Mouse (Mus musculus): Measurements from ENCODE around the gene Pan2.

DNA sequence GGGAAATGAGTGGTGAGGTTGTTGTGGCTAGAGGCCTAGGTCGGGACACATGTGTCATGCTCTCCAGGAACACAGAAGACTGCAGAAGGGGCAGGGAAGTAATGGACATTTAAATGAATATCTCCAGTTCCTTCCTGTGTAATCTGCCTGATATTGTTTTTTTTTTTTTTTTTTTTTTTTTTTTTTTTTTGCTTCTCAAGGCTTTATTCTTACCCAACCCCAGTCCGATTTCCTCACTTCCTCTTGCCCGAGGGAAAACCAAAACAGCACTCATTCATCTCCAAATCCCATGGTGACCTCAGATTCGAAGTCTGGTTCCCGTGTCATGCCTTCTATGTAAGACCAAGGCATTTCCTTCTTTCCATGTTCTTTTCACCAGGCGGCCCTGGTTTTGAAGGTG is 4.9 kb upstream of the Pan2 start:
- no peak for TF ChIP-seq POLR2A (IDR thresholded peaks at IDR 0.05; ENCODE audit: low read depth, low read length)
- TF ChIP-seq CTCF (IDR thresholded peaks at IDR 0.05; ENCODE audit: extremely low read depth, insufficient read depth, insufficient read length, insufficient replicate concordance): no peak
